Mouse (Mus musculus) forebrain, embryonic 15.5 days (tissue): ENCODE data around the gene C1s2. TPM values are rescaled to one million over a fixed set of nuclear protein-coding genes. Genes with fewer than 3 reads are reported as not detected.
"Not testable (repeated sequence)": the region's sequence is repeated elsewhere in the genome, so short reads cannot be mapped to it uniquely, and the experiment has no call there.

ENCODE experiments used
- ATAC-seq: fragments of 200-750 bp; cut with Nextera tagmentation; replicated peaks from 2 replicates; pipeline ENCODE4 v1.8.0; 2017; ENCODE audit warnings: mild to moderate bottlenecking, moderate TSS enrichment, moderate library complexity
- H3K27ac ChIP-seq: fragments of 300-500 bp; sonication (generic); replicated peaks from 2 replicates; pipeline ENCODE4 v1.5.1; 2015; ENCODE audit warnings: mild to moderate bottlenecking, inconsistent platforms
- H3K27me3 ChIP-seq: fragments of 300-500 bp; sonication (generic); 2 replicates; pipeline ENCODE4 v1.6.1; 2015; ENCODE audit warnings: inconsistent platforms
- H3K36me3 ChIP-seq: fragments of 300-500 bp; sonication (generic); 2 replicates; pipeline ENCODE4 v1.6.1; 2015; ENCODE audit warnings: mild to moderate bottlenecking, inconsistent platforms
- H3K4me1 ChIP-seq: fragments of 300-500 bp; sonication (generic); 2 replicates; pipeline ENCODE4 v1.6.1; 2015; ENCODE audit warnings: inconsistent platforms
- H3K4me2 ChIP-seq: fragments of 300-500 bp; sonication (generic); replicated peaks from 2 replicates; pipeline ENCODE4 v1.6.1; 2015; ENCODE audit warnings: mild to moderate bottlenecking, inconsistent platforms
- H3K4me3 ChIP-seq: fragments of 300-500 bp; sonication (generic); 2 replicates; pipeline ENCODE4 v1.5.1; 2015; ENCODE audit warnings: mild to moderate bottlenecking, inconsistent platforms
- H3K9ac ChIP-seq: fragments of 300-500 bp; sonication (generic); replicated peaks from 2 replicates; pipeline ENCODE4 v1.6.1; 2015; ENCODE audit warnings: mild to moderate bottlenecking, inconsistent platforms
- H3K9me3 ChIP-seq: fragments of 300-500 bp; sonication (generic); 2 replicates; pipeline ENCODE4 v1.6.1; 2016; ENCODE audit warnings: inconsistent platforms
- WGBS: fragments of 180-500 bp; shearing (Covaris S2); methylation state at CpG from one replicate; pipeline ENCODE4 v1.1.7; 2015; ENCODE audit warnings: mixed read lengths; 5-methylcytosine and 5-hydroxymethylcytosine counted together
- polyA plus RNA-seq: library from polyadenylated mRNA; unstranded; fragments of >200 nt; fragmentation: Nextera tagmentation; extraction: Ambion mirVana; gene quantifications from 2 replicates; pipeline ENCODE4 v1.2.1, GENCODE M21; 2015

The C1s2 gene
- polyA plus RNA-seq = 0.15 and 0.18 TPM in 2 replicates

GRCm38 (mm10) chr6:124635985-124636384, at the start of gene C1s2:
Gene C1s2, minus strand, starts transcription at chr6:124636085.
- not testable (repeated sequence) for ATAC-seq, H3K36me3 ChIP-seq, H3K27me3 ChIP-seq, H3K27ac ChIP-seq, H3K4me2 ChIP-seq, H3K9ac ChIP-seq, H3K4me1 ChIP-seq, H3K4me3 ChIP-seq, H3K9me3 ChIP-seq
- WGBS = 82% methylated on average over 2 of the region's 2 CpGs

GRCm38 (mm10) chr6:124683591-124684417, 47.9 kb upstream of the C1s2 start:
- WGBS = 93% methylated on average over 14 of the region's 14 CpGs
- no peak for ATAC-seq
- no peaks in the 10 kb centered on the region for H3K9me3 ChIP-seq
- H3K27me3 ChIP-seq = no peaks in the 10 kb centered on the region
- H3K27ac ChIP-seq = no peak overlapping the region
- no peaks in the 10 kb centered on the region for H3K4me1 ChIP-seq
- H3K4me2 ChIP-seq = no peak overlapping the region
- no peak overlapping the region for H3K9ac ChIP-seq
- H3K36me3 ChIP-seq = no peaks in the 10 kb centered on the region
- no peak overlapping the region for H3K4me3 ChIP-seq

GRCm38 (mm10) chr6:124682291-124682690, 46.4 kb upstream of the C1s2 start:
- not testable (repeated sequence) for ATAC-seq, H3K9ac ChIP-seq, H3K36me3 ChIP-seq, H3K4me1 ChIP-seq, H3K4me3 ChIP-seq, H3K27me3 ChIP-seq, H3K9me3 ChIP-seq, H3K27ac ChIP-seq, H3K4me2 ChIP-seq
- WGBS = 35% methylated on average over 6 of the region's 6 CpGs

GRCm38 (mm10) chr6:124679486-124679885, 43.6 kb upstream of the C1s2 start:
- no peaks in the 10 kb centered on the region for H3K27me3 ChIP-seq
- no peak overlapping the region for H3K9ac ChIP-seq
- H3K36me3 ChIP-seq = no peaks in the 10 kb centered on the region
- no peak overlapping the region for H3K27ac ChIP-seq
- no peak overlapping the region for H3K4me2 ChIP-seq
- H3K4me3 ChIP-seq = no peak overlapping the region
- no peak for ATAC-seq
- H3K9me3 ChIP-seq = no peaks in the 10 kb centered on the region
- no peaks in the 10 kb centered on the region for H3K4me1 ChIP-seq
- 91% methylated on average over 3 of the region's 3 CpGs for whole genome bisulfite sequencing

- WGBS = 97% methylated on average over 7 of the region's 7 CpGs
Measured at GRCm38 (mm10) chr6:124678769-124679168, 42.9 kb upstream of the C1s2 start.

GRCm38 (mm10) chr6:124676171-124676570, 40.3 kb upstream of the C1s2 start:
- no peak for ATAC-seq
- Histone ChIP-seq H3K36me3 (no peaks in the 10 kb centered on the region), H3K27ac (no peak overlapping the region), H3K4me3 (no peak overlapping the region), H3K4me2 (no peak overlapping the region), H3K4me1 (no peaks in the 10 kb centered on the region), H3K9me3 (no peaks in the 10 kb centered on the region), H3K9ac (no peak overlapping the region), H3K27me3 (no peaks in the 10 kb centered on the region)
- WGBS = 86% methylated on average over 6 of the region's 6 CpGs

More at GRCm38 (mm10) chr6:124678769-124679168, 42.9 kb upstream of the C1s2 start:
- no peaks in the 10 kb centered on the region for H3K27me3 ChIP-seq
- H3K4me1 ChIP-seq = no peaks in the 10 kb centered on the region
- ATAC-seq = no peak
- no peak overlapping the region for H3K4me3 ChIP-seq
- H3K36me3 ChIP-seq = no peaks in the 10 kb centered on the region
- H3K9me3 ChIP-seq = no peaks in the 10 kb centered on the region
- no peak overlapping the region for H3K27ac ChIP-seq
- H3K9ac ChIP-seq = no peak overlapping the region
- no peak overlapping the region for H3K4me2 ChIP-seq

- ATAC-seq = no peak
- Histone ChIP-seq H3K4me2 (no peak overlapping the region), H3K27ac (no peak overlapping the region), H3K4me3 (no peak overlapping the region), H3K36me3 (no peaks in the 10 kb centered on the region), H3K9me3 (no peaks in the 10 kb centered on the region), H3K27me3 (no peaks in the 10 kb centered on the region), H3K9ac (no peak overlapping the region), H3K4me1 (no peaks in the 10 kb centered on the region)
- WGBS = 95% methylated on average over 7 of the region's 7 CpGs
Measured at GRCm38 (mm10) chr6:124674591-124674990, 38.7 kb upstream of the C1s2 start.

GRCm38 (mm10) chr6:124673619-124674018, 37.7 kb upstream of the C1s2 start:
- Histone ChIP-seq H3K27me3 (no peaks in the 10 kb centered on the region), H3K27ac (no peak overlapping the region), H3K9me3 (no peaks in the 10 kb centered on the region), H3K4me1 (no peaks in the 10 kb centered on the region), H3K4me3 (no peak overlapping the region), H3K36me3 (no peaks in the 10 kb centered on the region), H3K4me2 (no peak overlapping the region), H3K9ac (no peak overlapping the region)
- no peak for ATAC-seq
- WGBS = 89% methylated on average over 9 of the region's 9 CpGs

GRCm38 (mm10) chr6:124672100-124672499, 36.2 kb upstream of the C1s2 start:
- Histone ChIP-seq H3K4me1 (no peaks in the 10 kb centered on the region), H3K36me3 (no peaks in the 10 kb centered on the region), H3K4me3 (no peak overlapping the region), H3K27ac (no peak overlapping the region), H3K9ac (no peak overlapping the region), H3K27me3 (no peaks in the 10 kb centered on the region), H3K4me2 (no peak overlapping the region), H3K9me3 (no peaks in the 10 kb centered on the region)
- WGBS = 51% methylated on average over 6 of the region's 6 CpGs
- no peak for ATAC-seq

GRCm38 (mm10) chr6:124670281-124670900, 34.5 kb upstream of the C1s2 start:
- no peak for ATAC-seq
- H3K4me1 ChIP-seq = no peaks in the 10 kb centered on the region
- no peak overlapping the region for H3K27ac ChIP-seq
- no peak overlapping the region for H3K4me2 ChIP-seq
- H3K9ac ChIP-seq = no peak overlapping the region
- no peak overlapping the region for H3K4me3 ChIP-seq
- H3K9me3 ChIP-seq = no peaks in the 10 kb centered on the region
- H3K27me3 ChIP-seq = no peaks in the 10 kb centered on the region
- 96% methylated on average over 7 of the region's 7 CpGs for WGBS
- no peaks in the 10 kb centered on the region for H3K36me3 ChIP-seq

GRCm38 (mm10) chr6:124669234-124669859, 33.5 kb upstream of the C1s2 start:
- 90% methylated on average over 11 of the region's 11 CpGs for WGBS
- Histone ChIP-seq H3K36me3 (no peaks in the 10 kb centered on the region), H3K4me3 (no peak overlapping the region), H3K27ac (no peak overlapping the region), H3K9ac (no peak overlapping the region), H3K9me3 (no peaks in the 10 kb centered on the region), H3K4me1 (no peaks in the 10 kb centered on the region), H3K27me3 (no peaks in the 10 kb centered on the region), H3K4me2 (no peak overlapping the region)
- ATAC-seq = no peak

GRCm38 (mm10) chr6:124665011-124665410, 29.1 kb upstream of the C1s2 start:
- Histone ChIP-seq H3K4me1 (peaks cover 11% of the 10 kb centered on the region), H3K9ac (no peak overlapping the region), H3K4me3 (no peak overlapping the region), H3K27me3 (no peaks in the 10 kb centered on the region), H3K9me3 (no peaks in the 10 kb centered on the region), H3K4me2 (no peak overlapping the region), H3K27ac (no peak overlapping the region), H3K36me3 (no peaks in the 10 kb centered on the region)
- 93% methylated on average over 10 of the region's 10 CpGs for WGBS
- no peak for ATAC-seq
